Mouse (Mus musculus) hindbrain, postnatal 0 days (tissue): ENCODE measurements at regions not wholly inside any gene's neighbourhood (a gene's known extent, or its start where the extent isn't known, plus 50 kb on each side); places are given as distances from the start of the nearest gene placed in this dataset.

Experiments
- ATAC-seq: fragments of 200-750 bp; cut with Nextera tagmentation; 2 replicates; pipeline ENCODE4 v1.8.0; 2017; ENCODE audit warnings: mild to moderate bottlenecking, moderate TSS enrichment, moderate library complexity
- DNase-seq: peaks from one replicate; pipeline ENCODE4 v3.0.0-alpha.2; 2015; ENCODE audit warnings: low spot score
- H3K27ac ChIP-seq: fragments of 300-500 bp; sonication (generic); 2 replicates; pipeline ENCODE4 v1.5.1; 2014; ENCODE audit warnings: mild to moderate bottlenecking
- H3K27me3 ChIP-seq: fragments of 300-500 bp; sonication (generic); 2 replicates; pipeline ENCODE4 v1.6.1; 2014; ENCODE audit warnings: low read length, mixed read lengths; ENCODE audit not compliant: insufficient read depth
- H3K36me3 ChIP-seq: fragments of 300-500 bp; sonication (generic); 2 replicates; pipeline ENCODE4 v1.6.1; 2014; ENCODE audit warnings: low read length, mixed read lengths; ENCODE audit not compliant: insufficient read depth
- H3K4me1 ChIP-seq: fragments of 300-500 bp; sonication (generic); 2 replicates; pipeline ENCODE4 v1.6.1; 2014; ENCODE audit warnings: antibody characterized with exemption, low read length, mixed read lengths; ENCODE audit not compliant: insufficient read depth
- H3K4me2 ChIP-seq: fragments of 300-500 bp; sonication (generic); 2 replicates; pipeline ENCODE4 v1.6.1; 2014; ENCODE audit warnings: low read depth, mild to moderate bottlenecking, low read length, moderate library complexity, mixed read lengths
- H3K4me3 ChIP-seq: fragments of 300-500 bp; sonication (generic); 2 replicates; pipeline ENCODE4 v1.5.1; 2014; ENCODE audit warnings: low read length
- H3K9ac ChIP-seq: fragments of 300-500 bp; sonication (generic); replicated peaks from 2 replicates; pipeline ENCODE4 v1.6.1; 2014; ENCODE audit warnings: mild to moderate bottlenecking, low read length, moderate library complexity, mixed read lengths
- H3K9me3 ChIP-seq: fragments of 300-500 bp; sonication (generic); 2 replicates; pipeline ENCODE4 v1.6.1; 2016; ENCODE audit warnings: low read length, mixed read lengths
- CTCF ChIP-seq: IDR thresholded peaks from 2 replicates; pipeline ENCODE4 v1.5.1; 2016; ENCODE audit warnings: antibody characterized with exemption, control low read depth, low read depth
- WGBS: fragments of 180-500 bp; shearing (Covaris S2); extraction: QIAGEN DNeasy Blood & Tissue Kit; methylation state at CpG from one replicate; pipeline ENCODE4 v1.1.7; 2014; 5-methylcytosine and 5-hydroxymethylcytosine counted together

DNA sequence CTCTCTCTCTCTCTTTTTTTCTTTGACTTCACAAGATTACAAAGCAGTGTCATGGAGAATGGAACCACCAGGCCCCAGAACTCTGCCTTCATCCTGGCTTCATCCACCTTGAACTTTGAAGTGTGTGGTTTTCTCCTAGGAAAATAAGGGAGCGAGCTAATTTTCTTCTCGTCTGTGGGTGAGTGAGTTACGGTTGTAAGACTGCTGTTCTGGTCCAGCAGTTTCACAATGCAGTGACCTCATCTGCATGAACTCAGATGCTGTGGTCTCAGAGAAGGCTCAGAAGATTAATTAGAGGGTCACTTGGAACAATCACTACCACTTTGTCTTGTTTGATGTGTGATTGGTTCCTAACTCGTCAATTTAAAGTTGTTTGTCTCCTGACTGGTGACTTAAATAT is 103.1 kb upstream of the Stc2 start:
- Histone ChIP-seq H3K36me3 (no peaks in the 10 kb centered on the region), H3K4me2 (no peak overlapping the region), H3K27me3 (no peaks in the 10 kb centered on the region), H3K9me3 (no peaks in the 10 kb centered on the region), H3K4me3 (no peak overlapping the region), H3K4me1 (no peaks in the 10 kb centered on the region), H3K9ac (no peak overlapping the region), H3K27ac (no peak overlapping the region)
- DNase-seq: no peak
- 47% methylated on average over 4 of the region's 4 CpGs for WGBS
- no peak for TF ChIP-seq CTCF
- no peak for ATAC-seq

- H3K36me3 ChIP-seq: no peaks in the 10 kb centered on the region
- no peak overlapping the region for H3K4me2 ChIP-seq
- no peaks in the 10 kb centered on the region for H3K4me1 ChIP-seq
- WGBS: 79% methylated on average over 2 of the region's 2 CpGs
- ATAC-seq (no peak), DNase-seq (no peak)
- no peaks in the 10 kb centered on the region for H3K9me3 ChIP-seq
- TF ChIP-seq CTCF: no peak
- no peaks in the 10 kb centered on the region for H3K27me3 ChIP-seq
- no peak overlapping the region for H3K27ac ChIP-seq
- no peak overlapping the region for H3K4me3 ChIP-seq
- no peak overlapping the region for H3K9ac ChIP-seq
These were observed 101.0 kb upstream of the Stc2 start for GRCm38 (mm10) chr11:31470681-31471414.

GRCm38 (mm10) chr11:31464844-31465243 is 95.0 kb upstream of the Stc2 start:
- no peak for TF ChIP-seq CTCF
- no peak overlapping the region for H3K9ac ChIP-seq
- DNase-seq (no peak), ATAC-seq (no peak)
- no peaks in the 10 kb centered on the region for H3K9me3 ChIP-seq
- no peak overlapping the region for H3K4me3 ChIP-seq
- H3K36me3 ChIP-seq: no peaks in the 10 kb centered on the region
- WGBS: 88% methylated on average over 1 of the region's 1 CpGs
- no peak overlapping the region for H3K27ac ChIP-seq
- H3K27me3 ChIP-seq: no peaks in the 10 kb centered on the region
- H3K4me1 ChIP-seq: no peaks in the 10 kb centered on the region
- no peak overlapping the region for H3K4me2 ChIP-seq

GRCm38 (mm10) chr11:31462440-31462839 is 92.6 kb upstream of the Stc2 start:
- no peak for TF ChIP-seq CTCF
- no peaks in the 10 kb centered on the region for H3K36me3 ChIP-seq
- no peaks in the 10 kb centered on the region for H3K27me3 ChIP-seq
- no peaks in the 10 kb centered on the region for H3K9me3 ChIP-seq
- no peak overlapping the region for H3K27ac ChIP-seq
- H3K4me3 ChIP-seq: no peak overlapping the region
- H3K9ac ChIP-seq: no peak overlapping the region
- ATAC-seq: no peak
- H3K4me2 ChIP-seq: no peak overlapping the region
- DNase-seq: no peak
- H3K4me1 ChIP-seq: no peaks in the 10 kb centered on the region

- Histone ChIP-seq H3K27ac (no peak overlapping the region), H3K4me3 (no peak overlapping the region), H3K36me3 (no peaks in the 10 kb centered on the region), H3K9ac (no peak overlapping the region), H3K27me3 (no peaks in the 10 kb centered on the region), H3K4me1 (no peaks in the 10 kb centered on the region), H3K9me3 (no peaks in the 10 kb centered on the region), H3K4me2 (no peak overlapping the region)
- ATAC-seq (no peak), DNase-seq (no peak)
- TF ChIP-seq CTCF: no peak
- 82% methylated on average over 4 of the region's 4 CpGs for WGBS
These were observed 92.0 kb upstream of the Stc2 start for GRCm38 (mm10) chr11:31461824-31462223.

- Histone ChIP-seq H3K9me3 (no peaks in the 10 kb centered on the region), H3K36me3 (no peaks in the 10 kb centered on the region), H3K27ac (no peak overlapping the region), H3K27me3 (no peaks in the 10 kb centered on the region), H3K9ac (no peak overlapping the region), H3K4me3 (no peak overlapping the region), H3K4me2 (no peak overlapping the region), H3K4me1 (no peaks in the 10 kb centered on the region)
- TF ChIP-seq CTCF: no peak
- DNase-seq: no peak
- 78% methylated on average over 3 of the region's 3 CpGs for WGBS
- ATAC-seq: no peak
These were observed 91.5 kb upstream of the Stc2 start for GRCm38 (mm10) chr11:31461348-31461747.

DNA sequence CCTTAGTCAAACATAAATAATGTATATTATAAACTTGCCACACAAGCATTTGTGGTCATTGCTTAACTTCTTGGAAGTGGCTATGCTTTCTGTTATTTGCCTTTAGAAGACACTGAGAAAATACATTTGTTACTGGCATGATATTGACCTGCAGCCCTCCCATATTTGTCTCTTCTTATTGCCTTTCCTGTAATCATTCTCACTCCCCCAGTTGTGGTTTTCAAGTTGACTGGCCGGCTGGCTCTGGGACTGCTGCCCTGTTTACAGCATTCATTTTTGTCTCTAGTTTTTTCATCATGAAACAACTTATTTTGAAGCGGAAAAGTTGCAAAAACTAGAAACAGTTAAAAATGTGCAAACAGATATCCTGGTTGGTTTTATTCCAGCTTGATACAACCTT is 57.5 kb upstream of the Stc2 start:
- no peak for DNase-seq
- TF ChIP-seq CTCF: no peak
- H3K9ac ChIP-seq: no peak overlapping the region
- H3K4me3 ChIP-seq: no peak overlapping the region
- no peaks in the 10 kb centered on the region for H3K4me1 ChIP-seq
- H3K4me2 ChIP-seq: no peak overlapping the region
- no peak overlapping the region for H3K27ac ChIP-seq
- no peaks in the 10 kb centered on the region for H3K27me3 ChIP-seq
- no peaks in the 10 kb centered on the region for H3K36me3 ChIP-seq
- WGBS: 91% methylated on average over 2 of the region's 2 CpGs
- H3K9me3 ChIP-seq: no peaks in the 10 kb centered on the region; the same call in none of the 2 replicates
- no peak for ATAC-seq
